Mouse (Mus musculus): ENCODE results near the gene Mgat4b. TPM values are rescaled to one million over a fixed set of nuclear protein-coding genes. Genes with fewer than 3 reads are reported as not detected.

Mgat4b gene
- polyA plus RNA-seq, 1 experiment from 2014 or later, result 29.2 TPM

DNA sequence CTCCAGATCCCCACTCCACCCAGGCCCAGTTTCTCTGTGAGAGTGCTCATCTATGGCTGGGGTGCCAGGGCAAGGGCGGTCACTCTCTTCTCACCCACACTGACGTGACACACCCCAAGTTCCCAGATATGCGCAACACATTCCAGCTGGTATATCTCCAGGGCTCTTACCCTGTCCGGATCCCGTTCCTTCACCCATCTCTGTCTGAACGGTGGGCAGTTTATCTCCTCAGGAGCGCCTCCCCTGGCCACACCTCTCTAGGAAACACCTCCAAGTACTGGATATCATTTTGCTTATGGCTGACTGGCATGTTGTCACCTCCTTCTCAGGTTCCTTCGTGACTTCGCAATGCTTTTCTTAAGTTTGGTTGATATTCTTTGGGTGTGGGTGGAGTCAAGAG is 4.9 kb downstream of the Mgat4b start:
- Histone ChIP-seq H3K36me3 (no peaks in the 10 kb centered on the region), H3K9me3 (replicated peaks) (no peaks in the 10 kb centered on the region), H3K4me2 (peak overlapping the region; percentile 37), H3K27me3 (no peaks in the 10 kb centered on the region), H3K4me3 (no peak overlapping the region), H3K4me1 (replicated peaks) (peaks cover 50% of the 10 kb centered on the region), H3K27ac (no peak overlapping the region), H3K9ac (no peak overlapping the region)
- no peak for ATAC-seq (replicated peaks; ENCODE audit: insufficient number of reproducible peaks, insufficient read depth, low FRiP score, low read depth)
- 23% methylated on average over 9 of the region's 9 CpGs for WGBS

DNA sequence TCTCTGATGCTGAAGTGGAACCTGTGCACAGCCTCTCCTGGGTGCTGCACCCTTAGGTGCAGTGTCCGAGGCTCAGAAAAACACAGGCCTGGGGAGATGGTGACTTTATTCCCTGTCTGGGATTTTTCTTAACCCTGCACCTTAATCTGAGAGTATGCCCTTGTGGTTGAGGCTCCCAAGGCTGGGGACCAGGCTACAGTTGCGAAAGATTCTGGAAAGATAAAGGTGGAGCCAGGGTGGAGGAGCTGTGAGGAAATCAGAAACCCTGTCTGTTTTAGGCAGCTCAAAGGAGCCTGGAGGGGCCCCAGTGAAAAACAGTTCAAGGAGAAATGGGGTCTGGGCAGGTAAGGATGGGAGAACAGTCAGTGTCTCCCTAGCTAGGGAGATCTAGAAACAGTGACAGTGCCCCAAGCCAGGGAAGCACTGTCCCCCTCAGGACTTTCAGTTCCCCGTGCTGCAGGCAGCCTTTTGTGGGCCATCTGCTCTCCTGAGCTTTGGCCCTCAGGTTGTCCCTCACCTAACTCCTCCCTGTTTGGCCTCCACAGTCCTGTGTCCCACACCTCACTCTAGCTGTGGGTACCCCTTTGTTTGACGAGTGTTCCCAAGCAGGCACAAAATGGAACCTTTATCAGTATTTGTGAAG is 6.2 kb downstream of the Mgat4b start:
- Histone ChIP-seq H3K9me3 (replicated peaks) (no peaks in the 10 kb centered on the region), H3K4me2 (no peak overlapping the region), H3K27me3 (no peaks in the 10 kb centered on the region), H3K4me3 (no peak overlapping the region), H3K36me3 (no peaks in the 10 kb centered on the region), H3K4me1 (replicated peaks) (peaks cover 41% of the 10 kb centered on the region), H3K9ac (no peak overlapping the region), H3K27ac (no peak overlapping the region)
- 71% methylated on average over 4 of the region's 4 CpGs for WGBS
- ATAC-seq (replicated peaks; ENCODE audit: insufficient number of reproducible peaks, insufficient read depth, low FRiP score, low read depth), result no peak

DNA sequence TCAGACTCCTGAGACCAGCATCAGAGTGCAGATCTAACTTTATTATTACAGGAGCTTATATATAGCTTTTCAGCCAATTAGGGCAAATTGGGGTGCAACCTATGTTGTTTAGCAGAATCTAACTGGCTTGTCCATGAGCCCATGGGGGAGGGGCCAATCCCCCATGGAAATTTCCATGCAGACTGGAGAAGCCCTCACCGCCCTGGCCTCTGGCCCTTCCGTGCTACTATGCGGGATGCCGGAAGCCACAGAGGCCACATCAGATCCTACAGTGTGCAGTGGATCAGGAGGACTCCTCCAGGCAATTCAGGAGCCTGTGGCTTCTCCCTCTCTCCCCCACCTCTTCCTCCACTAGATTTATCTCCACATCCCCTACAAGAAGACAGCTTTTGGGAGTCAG is 7.1 kb downstream of the Mgat4b start:
- Histone ChIP-seq H3K27ac (no peak overlapping the region), H3K27me3 (no peaks in the 10 kb centered on the region), H3K4me3 (no peak overlapping the region), H3K9ac (no peak overlapping the region), H3K36me3 (no peaks in the 10 kb centered on the region), H3K9me3 (replicated peaks) (no peaks in the 10 kb centered on the region), H3K4me1 (replicated peaks) (peaks cover 31% of the 10 kb centered on the region), H3K4me2 (no peak overlapping the region)
- 47% methylated on average over 4 of the region's 4 CpGs for WGBS
- no peak for ATAC-seq (replicated peaks; ENCODE audit: insufficient number of reproducible peaks, insufficient read depth, low FRiP score, low read depth)

DNA sequence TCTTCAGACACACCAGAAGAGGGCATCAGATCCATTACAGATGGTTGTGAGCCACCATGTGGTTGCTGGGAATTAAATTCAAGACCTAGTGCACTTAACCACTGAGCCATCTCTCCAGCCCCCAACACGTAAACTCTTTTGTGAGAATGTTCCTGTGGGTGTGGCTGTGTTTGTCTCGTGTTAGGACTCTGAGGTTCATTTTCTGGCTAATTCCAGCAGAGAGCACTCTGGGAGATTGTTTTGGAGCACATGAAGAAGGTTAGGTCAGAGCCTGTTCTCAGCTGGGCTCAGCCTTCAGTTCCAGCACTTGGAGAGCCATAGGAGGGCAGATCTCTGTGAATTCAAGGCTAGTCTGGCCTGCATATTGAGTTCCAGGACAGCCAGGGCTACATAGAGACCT is 9.1 kb downstream of the Mgat4b start:
- Histone ChIP-seq H3K9me3 (replicated peaks) (no peaks in the 10 kb centered on the region), H3K4me3 (no peak overlapping the region), H3K27me3 (no peaks in the 10 kb centered on the region), H3K36me3 (no peaks in the 10 kb centered on the region), H3K9ac (no peak overlapping the region), H3K4me2 (no peak overlapping the region), H3K4me1 (replicated peaks) (peaks cover 28% of the 10 kb centered on the region), H3K27ac (no peak overlapping the region)
- 68% methylated on average over 2 of the region's 2 CpGs for WGBS
- ATAC-seq (replicated peaks; ENCODE audit: insufficient number of reproducible peaks, insufficient read depth, low FRiP score, low read depth), result no peak

DNA sequence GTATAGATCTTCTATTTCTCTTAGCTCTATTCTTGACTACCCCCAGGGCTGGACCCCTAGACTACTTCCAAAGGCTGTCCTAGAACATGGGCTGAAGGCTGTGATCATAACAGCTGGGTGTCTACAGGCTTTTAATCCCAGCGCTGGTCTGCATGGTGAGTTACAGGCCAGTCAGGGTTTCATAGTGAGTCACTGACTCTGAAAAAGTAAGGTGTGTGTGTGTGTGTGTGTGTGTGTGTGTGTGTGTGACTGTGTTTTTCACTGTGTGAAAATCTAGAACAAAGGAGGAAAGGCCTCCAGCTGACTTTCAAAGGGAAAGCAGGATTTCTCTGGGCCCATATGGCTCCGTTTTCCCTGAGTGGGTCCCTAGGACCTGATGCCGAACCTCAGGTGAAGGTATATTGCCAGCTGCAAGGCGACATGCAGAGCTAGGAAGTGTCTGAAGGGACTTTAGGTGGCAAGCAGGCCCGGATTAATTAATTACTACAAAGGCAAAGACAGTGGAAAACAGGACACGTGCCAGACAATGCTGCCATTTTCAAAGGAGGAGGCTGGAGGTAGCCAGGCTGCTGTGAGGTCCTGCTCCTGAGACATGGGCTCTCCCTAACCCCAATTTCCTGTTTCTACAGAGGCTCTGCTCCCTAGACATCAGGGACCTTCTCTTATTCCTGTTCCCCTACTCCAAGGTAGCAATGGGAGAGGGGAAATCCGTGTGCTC is 12.0 kb downstream of the Mgat4b start:
- no peak overlapping the region for H3K4me2 ChIP-seq
- H3K36me3 ChIP-seq, result no peaks in the 10 kb centered on the region
- no peak overlapping the region for H3K4me3 ChIP-seq
- H3K9me3 ChIP-seq (replicated peaks), result no peaks in the 10 kb centered on the region
- no peak overlapping the region for H3K27ac ChIP-seq
- no peaks in the 10 kb centered on the region for H3K27me3 ChIP-seq
- WGBS, result 62% methylated on average over 7 of the region's 7 CpGs
- peaks cover 34% of the 10 kb centered on the region for H3K4me1 ChIP-seq (replicated peaks)
- no peak for ATAC-seq (replicated peaks; ENCODE audit: insufficient number of reproducible peaks, insufficient read depth, low FRiP score, low read depth)
- H3K9ac ChIP-seq, result no peak overlapping the region

- Histone ChIP-seq H3K36me3 (no peaks in the 10 kb centered on the region), H3K9ac (peak overlapping the region; percentile 94), H3K27ac (peak overlapping the region; percentile 77), H3K4me3 (peak overlapping the region; percentile 88), H3K27me3 (no peaks in the 10 kb centered on the region), H3K4me1 (replicated peaks) (peaks cover 37% of the 10 kb centered on the region), H3K9me3 (replicated peaks) (no peaks in the 10 kb centered on the region), H3K4me2 (peak overlapping the region; percentile 88)
- WGBS, result 6% methylated on average over 17 of the region's 17 CpGs
- ATAC-seq (replicated peaks; ENCODE audit: insufficient number of reproducible peaks, insufficient read depth, low FRiP score, low read depth), result no peak
Observed at GRCm38 (mm10) chr11:50223783-50224662, 13.3 kb downstream of the Mgat4b start.

DNA sequence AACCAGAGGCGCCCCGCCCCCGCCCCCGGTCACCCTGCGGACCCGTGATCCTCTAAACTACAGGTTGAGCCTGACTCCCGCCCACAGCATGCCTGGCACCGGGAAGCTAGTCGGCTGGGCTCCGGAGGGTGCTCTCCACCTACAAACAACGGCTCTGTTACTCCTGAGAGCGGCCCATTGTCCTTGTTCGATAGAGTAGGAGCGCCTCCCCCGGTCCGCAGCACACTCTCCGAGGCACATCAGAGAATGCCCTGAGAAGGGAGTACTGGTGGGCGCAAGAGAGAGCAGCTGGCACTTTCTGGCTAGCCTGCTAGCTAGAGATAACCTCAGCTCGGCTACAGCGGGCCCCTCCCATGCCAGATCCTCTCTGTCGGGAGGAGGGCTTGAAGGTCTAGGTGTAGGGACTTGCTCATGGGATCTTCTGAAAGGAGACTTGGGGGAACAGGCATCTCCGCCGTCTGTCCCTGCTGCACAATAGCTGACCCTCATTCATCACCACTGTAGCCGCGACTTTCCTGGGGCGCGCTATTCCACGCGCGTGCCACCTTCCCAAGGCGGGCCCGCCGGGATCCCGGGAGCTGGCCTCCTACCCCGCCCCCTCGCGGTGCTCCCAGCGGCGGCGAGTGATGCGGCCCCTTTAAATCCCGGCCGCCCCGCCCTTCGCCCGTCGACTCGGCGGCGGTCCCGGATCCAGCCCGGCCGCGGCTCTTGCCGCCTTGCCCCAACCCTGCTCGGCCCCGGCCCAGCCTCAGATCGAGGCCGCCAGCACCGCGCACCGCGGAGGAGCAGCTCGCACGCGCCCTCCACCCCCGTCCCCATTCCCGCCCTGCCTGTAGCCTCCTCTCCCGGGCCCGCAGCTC is 14.2 kb downstream of the Mgat4b start:
- peak overlapping the region; percentile 88 for H3K4me3 ChIP-seq
- H3K4me1 ChIP-seq (replicated peaks), result peaks cover 42% of the 10 kb centered on the region
- peak overlapping the region; percentile 88 for H3K4me2 ChIP-seq
- no peaks in the 10 kb centered on the region for H3K9me3 ChIP-seq (replicated peaks)
- WGBS, result under 1% methylated on average over 70 of the region's 70 CpGs
- H3K27ac ChIP-seq, result peak overlapping the region; percentile 77
- ATAC-seq (replicated peaks; ENCODE audit: insufficient number of reproducible peaks, insufficient read depth, low FRiP score, low read depth), result peak; percentile 86
- H3K27me3 ChIP-seq, result no peaks in the 10 kb centered on the region
- peak overlapping the region; percentile 94 for H3K9ac ChIP-seq
- H3K36me3 ChIP-seq, result no peaks in the 10 kb centered on the region

- Histone ChIP-seq H3K9me3 (replicated peaks) (no peaks in the 10 kb centered on the region), H3K4me3 (peak overlapping the region; percentile 88), H3K36me3 (no peaks in the 10 kb centered on the region), H3K27ac (peak overlapping the region; percentile 77), H3K4me2 (peak overlapping the region; percentile 88), H3K27me3 (no peaks in the 10 kb centered on the region), H3K4me1 (replicated peaks) (peaks cover 44% of the 10 kb centered on the region), H3K9ac (peak overlapping the region; percentile 94)
- ATAC-seq (replicated peaks; ENCODE audit: insufficient number of reproducible peaks, insufficient read depth, low FRiP score, low read depth), result peak; percentile 40; the same call in 1 of the 2 replicates
- 3% methylated on average over 34 of the region's 34 CpGs for WGBS
Observed at GRCm38 (mm10) chr11:50225611-50226378, 15.1 kb downstream of the Mgat4b start.

GRCm38 (mm10) chr11:50226406-50226805 is 15.7 kb downstream of the Mgat4b start:
- ATAC-seq (replicated peaks; ENCODE audit: insufficient number of reproducible peaks, insufficient read depth, low FRiP score, low read depth), result no peak
- Histone ChIP-seq H3K9me3 (replicated peaks) (no peaks in the 10 kb centered on the region), H3K36me3 (no peaks in the 10 kb centered on the region; the same call in 1 of the 2 replicates), H3K9ac (peak overlapping the region; percentile 94), H3K4me3 (peak overlapping the region; percentile 88), H3K4me1 (replicated peaks) (peaks cover 47% of the 10 kb centered on the region), H3K4me2 (peak overlapping the region; percentile 88), H3K27me3 (no peaks in the 10 kb centered on the region), H3K27ac (peak overlapping the region; percentile 77)
- 34% methylated on average over 2 of the region's 2 CpGs for WGBS

DNA sequence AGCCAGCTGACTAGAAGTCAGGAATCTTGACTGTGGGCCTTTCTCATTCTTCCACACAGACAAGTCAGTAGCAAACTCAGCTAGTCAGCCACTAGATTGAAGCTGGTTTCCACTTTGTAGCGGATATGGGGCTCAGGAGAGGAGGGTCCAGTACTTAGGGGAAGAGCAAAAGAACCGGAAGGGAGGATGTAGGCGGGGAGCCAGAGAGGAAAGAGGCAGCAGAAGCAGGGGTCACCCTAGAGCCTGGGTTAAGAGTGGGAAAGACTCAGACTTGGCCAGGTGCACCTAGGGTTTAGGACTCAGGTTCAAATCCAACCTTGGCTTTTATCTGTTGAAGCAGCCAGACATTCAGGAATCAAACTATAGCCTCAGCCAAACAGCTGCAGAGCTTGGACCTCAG is 16.5 kb downstream of the Mgat4b start:
- Histone ChIP-seq H3K4me1 (replicated peaks) (peaks cover 47% of the 10 kb centered on the region), H3K27ac (peak overlapping the region; percentile 77), H3K36me3 (peaks cover 8% of the 10 kb centered on the region), H3K27me3 (0 out of 2 replicates have a peak, but pooled peaks cover 1% of the 10 kb centered on the region), H3K4me2 (peak overlapping the region; percentile 88), H3K9ac (no peak overlapping the region), H3K9me3 (replicated peaks) (no peaks in the 10 kb centered on the region), H3K4me3 (peak overlapping the region; percentile 88; the same call in 1 of the 2 replicates)
- 67% methylated on average over 3 of the region's 3 CpGs for WGBS
- ATAC-seq (replicated peaks; ENCODE audit: insufficient number of reproducible peaks, insufficient read depth, low FRiP score, low read depth), result no peak
